Mouse (Mus musculus): ENCODE measurements around the gene Triap1. TPM values are rescaled to one million over a fixed set of nuclear protein-coding genes. Genes with fewer than 3 reads are reported as not detected.

Gene Triap1
- polyA plus RNA-seq, 1 experiment: 33.2 TPM

Other genes starting within 250 kb of the Triap1 start
- not detected in 2 replicates for gene Gm10401, start 242.9 kb upstream of the Triap1 start, polyA plus RNA-seq (2012; ENCODE audit: insufficient read depth, insufficient read length, missing spikeins)
- gene Acads, start 221.9 kb upstream of the Triap1 start, polyA plus RNA-seq (2012; ENCODE audit: insufficient read depth, insufficient read length, missing spikeins): 345 and 375 TPM in 2 replicates
- gene Unc119b, start 206.2 kb upstream of the Triap1 start, polyA plus RNA-seq (2012; ENCODE audit: insufficient read depth, insufficient read length, missing spikeins): 9.4 and 11.0 TPM in 2 replicates
- gene Mlec, start 183.0 kb upstream of the Triap1 start, polyA plus RNA-seq (2012; ENCODE audit: insufficient read depth, insufficient read length, missing spikeins): 49.5 and 76.9 TPM in 2 replicates
- gene Cabp1, start 146.8 kb upstream of the Triap1 start, polyA plus RNA-seq (2012; ENCODE audit: insufficient read depth, insufficient read length, missing spikeins): 1.0 and 1.3 TPM in 2 replicates
- 187 and 188 TPM in 2 replicates for gene Pop5, start 105.4 kb upstream of the Triap1 start, polyA plus RNA-seq (2012; ENCODE audit: insufficient read depth, insufficient read length, missing spikeins)
- gene Rnf10, start 68.3 kb upstream of the Triap1 start, polyA plus RNA-seq (2012; ENCODE audit: insufficient read depth, insufficient read length, missing spikeins): 122 and 124 TPM in 2 replicates
- gene Coq5, start 61.6 kb upstream of the Triap1 start, polyA plus RNA-seq (2012; ENCODE audit: insufficient read depth, insufficient read length, missing spikeins): 95.7 and 103 TPM in 2 replicates
- gene Dynll1, start 40.2 kb upstream of the Triap1 start, polyA plus RNA-seq (2012; ENCODE audit: insufficient read depth, insufficient read length, missing spikeins): 93.6 and 365 TPM in 2 replicates
- 40.6 and 50.7 TPM in 2 replicates for gene Srsf9, start 14.0 kb upstream of the Triap1 start, polyA plus RNA-seq (2012; ENCODE audit: insufficient read depth, insufficient read length, missing spikeins)
- gene Gatc, start within 50 bp of the Triap1 start, polyA plus RNA-seq (2012; ENCODE audit: insufficient read depth, insufficient read length, missing spikeins): 35.7 and 45.5 TPM in 2 replicates
- gene Cox6a1, start 7.8 kb downstream of the Triap1 start, polyA plus RNA-seq (2012; ENCODE audit: insufficient read depth, insufficient read length, missing spikeins): 4,430 and 5,347 TPM in 2 replicates
- 1.1 TPM in 1 of 2 replicates, not detected in the other for gene Msi1, start 88.4 kb downstream of the Triap1 start, polyA plus RNA-seq (2012; ENCODE audit: insufficient read depth, insufficient read length, missing spikeins)
- not detected in 2 replicates for gene Pla2g1b, start 125.0 kb downstream of the Triap1 start, polyA plus RNA-seq (2012; ENCODE audit: insufficient read depth, insufficient read length, missing spikeins)
- 11.4 and 18.4 TPM in 2 replicates for gene Sirt4, start 143.5 kb downstream of the Triap1 start, polyA plus RNA-seq (2012; ENCODE audit: insufficient read depth, insufficient read length, missing spikeins)
- 10.6 and 12.2 TPM in 2 replicates for gene Pxn, start 165.5 kb downstream of the Triap1 start, polyA plus RNA-seq (2012; ENCODE audit: insufficient read depth, insufficient read length, missing spikeins)
- 575 and 685 TPM in 2 replicates for gene Rplp0, start 218.2 kb downstream of the Triap1 start, polyA plus RNA-seq (2012; ENCODE audit: insufficient read depth, insufficient read length, missing spikeins)
- 9.9 and 15.0 TPM in 2 replicates for gene Gcn1l1, start 224.0 kb downstream of the Triap1 start, polyA plus RNA-seq (2012; ENCODE audit: insufficient read depth, insufficient read length, missing spikeins)